Mouse (Mus musculus): ENCODE data around the gene Tns4.

The Tns4 gene

GRCm38 (mm10) chr11:99043632-99044031, 45.5 kb downstream of the Tns4 start:
- no peak for DNase-seq

GRCm38 (mm10) chr11:99042834-99043431, 46.2 kb downstream of the Tns4 start:
- DNase-seq: no peak

- no peak for DNase-seq
Measured at GRCm38 (mm10) chr11:99041841-99042780, 47.0 kb downstream of the Tns4 start.

- peak; percentile 48 for DNase-seq
Measured at GRCm38 (mm10) chr11:99041051-99041729, 47.9 kb downstream of the Tns4 start, which contains the start of gene Igfbp4. Gene Igfbp4 (plus strand): TSS chr11:99041244.

- no peak for DNase-seq
Measured at GRCm38 (mm10) chr11:99040346-99040974, 48.6 kb downstream of the Tns4 start.

- DNase-seq: peak; percentile 79
Measured at GRCm38 (mm10) chr11:99039782-99040181, 49.3 kb downstream of the Tns4 start.

- DNase-seq: no peak
Measured at GRCm38 (mm10) chr11:99036254-99036653, 52.9 kb downstream of the Tns4 start.

- no peak for DNase-seq
Measured at GRCm38 (mm10) chr11:99035350-99035749, 53.8 kb downstream of the Tns4 start.

GRCm38 (mm10) chr11:99026899-99027440, 62.1 kb downstream of the Tns4 start:
- DNase-seq: no peak

- DNase-seq: peak; percentile 47
Measured at GRCm38 (mm10) chr11:99025878-99026277, 63.2 kb downstream of the Tns4 start.

GRCm38 (mm10) chr11:99024468-99025134, 64.5 kb downstream of the Tns4 start:
- no peak for DNase-seq

GRCm38 (mm10) chr11:99023500-99024467, 65.3 kb downstream of the Tns4 start, which contains the start of gene Top2a:
Gene Top2a (minus strand): TSS chr11:99024189.
- peak; percentile 92 for DNase-seq

GRCm38 (mm10) chr11:99023094-99023493, 66.0 kb downstream of the Tns4 start:
- DNase-seq: no peak

- no peak for DNase-seq
Measured at GRCm38 (mm10) chr11:99022384-99022933, 66.6 kb downstream of the Tns4 start.

GRCm38 (mm10) chr11:99019844-99020243, 69.3 kb downstream of the Tns4 start:
- no peak for DNase-seq
